Mouse (Mus musculus): ENCODE measurements at regions not wholly inside any gene's neighbourhood (a gene's known extent, or its start where the extent isn't known, plus 50 kb on each side); places are given as distances from the start of the nearest gene placed in this dataset.

GRCm38 (mm10) chr9:115471582-115471981, 161.4 kb upstream of the Stt3b start:
- H3K27me3 ChIP-seq (ENCODE audit: control insufficient read depth, insufficient read depth, low read depth, low read length), result no peaks in the 10 kb centered on the region
- no peaks in the 10 kb centered on the region for H3K9me3 ChIP-seq (ENCODE audit: control insufficient read depth, low read length)
- no peak overlapping the region for H3K4me2 ChIP-seq (ENCODE audit: low read depth, low read length)
- no peaks in the 10 kb centered on the region for H3K4me1 ChIP-seq (replicated peaks; ENCODE audit: control insufficient read depth, insufficient read depth, low read length)
- no peak overlapping the region for H3K9ac ChIP-seq (ENCODE audit: low read length)
- H3K4me3 ChIP-seq (ENCODE audit: low read length), result no peak overlapping the region
- no peak for ATAC-seq (ENCODE audit: low read depth)
- no peaks in the 10 kb centered on the region for H3K36me3 ChIP-seq (ENCODE audit: control insufficient read depth, insufficient read depth, low read length)
- no peak overlapping the region for H3K27ac ChIP-seq (ENCODE audit: low read length)
- WGBS, result 84% methylated on average over 6 of the region's 6 CpGs

GRCm38 (mm10) chr9:115473037-115473436, 162.8 kb upstream of the Stt3b start:
- no peak overlapping the region for H3K4me3 ChIP-seq (ENCODE audit: low read length)
- H3K27me3 ChIP-seq (ENCODE audit: control insufficient read depth, insufficient read depth, low read depth, low read length), result no peaks in the 10 kb centered on the region
- WGBS, result 85% methylated on average over 3 of the region's 3 CpGs
- no peaks in the 10 kb centered on the region for H3K9me3 ChIP-seq (ENCODE audit: control insufficient read depth, low read length)
- H3K36me3 ChIP-seq (ENCODE audit: control insufficient read depth, insufficient read depth, low read length), result no peaks in the 10 kb centered on the region
- H3K4me1 ChIP-seq (replicated peaks; ENCODE audit: control insufficient read depth, insufficient read depth, low read length), result no peaks in the 10 kb centered on the region
- no peak for ATAC-seq (ENCODE audit: low read depth)
- no peak overlapping the region for H3K4me2 ChIP-seq (ENCODE audit: low read depth, low read length)
- H3K27ac ChIP-seq (ENCODE audit: low read length), result no peak overlapping the region
- H3K9ac ChIP-seq (ENCODE audit: low read length), result no peak overlapping the region

- Histone ChIP-seq H3K4me3 (ENCODE audit: low read length) (no peak overlapping the region), H3K4me1 (replicated peaks; ENCODE audit: control insufficient read depth, insufficient read depth, low read length) (no peaks in the 10 kb centered on the region), H3K4me2 (ENCODE audit: low read depth, low read length) (no peak overlapping the region), H3K9ac (ENCODE audit: low read length) (no peak overlapping the region), H3K36me3 (ENCODE audit: control insufficient read depth, insufficient read depth, low read length) (no peaks in the 10 kb centered on the region), H3K27me3 (ENCODE audit: control insufficient read depth, insufficient read depth, low read depth, low read length) (no peaks in the 10 kb centered on the region), H3K9me3 (ENCODE audit: control insufficient read depth, low read length) (no peaks in the 10 kb centered on the region), H3K27ac (ENCODE audit: low read length) (no peak overlapping the region)
- WGBS, result 75% methylated on average over 5 of the region's 5 CpGs
- no peak for ATAC-seq (ENCODE audit: low read depth)
Observed at GRCm38 (mm10) chr9:115473847-115474246, 163.6 kb upstream of the Stt3b start.

- Histone ChIP-seq H3K4me3 (ENCODE audit: low read length) (no peak overlapping the region), H3K36me3 (ENCODE audit: control insufficient read depth, insufficient read depth, low read length) (no peaks in the 10 kb centered on the region), H3K9me3 (ENCODE audit: control insufficient read depth, low read length) (no peaks in the 10 kb centered on the region), H3K27me3 (ENCODE audit: control insufficient read depth, insufficient read depth, low read depth, low read length) (no peaks in the 10 kb centered on the region), H3K27ac (ENCODE audit: low read length) (no peak overlapping the region), H3K4me1 (replicated peaks; ENCODE audit: control insufficient read depth, insufficient read depth, low read length) (no peaks in the 10 kb centered on the region), H3K4me2 (ENCODE audit: low read depth, low read length) (no peak overlapping the region), H3K9ac (ENCODE audit: low read length) (no peak overlapping the region)
- ATAC-seq (ENCODE audit: low read depth), result no peak
- WGBS, result 81% methylated on average over 8 of the region's 8 CpGs
Observed at GRCm38 (mm10) chr9:115474342-115474741, 164.1 kb upstream of the Stt3b start.

GRCm38 (mm10) chr9:115476205-115476604, 166.0 kb upstream of the Stt3b start:
- Histone ChIP-seq H3K9ac (ENCODE audit: low read length) (no peak overlapping the region), H3K4me3 (ENCODE audit: low read length) (no peak overlapping the region), H3K36me3 (ENCODE audit: control insufficient read depth, insufficient read depth, low read length) (no peaks in the 10 kb centered on the region), H3K4me2 (ENCODE audit: low read depth, low read length) (no peak overlapping the region), H3K27ac (ENCODE audit: low read length) (no peak overlapping the region), H3K27me3 (ENCODE audit: control insufficient read depth, insufficient read depth, low read depth, low read length) (no peaks in the 10 kb centered on the region), H3K4me1 (replicated peaks; ENCODE audit: control insufficient read depth, insufficient read depth, low read length) (no peaks in the 10 kb centered on the region), H3K9me3 (ENCODE audit: control insufficient read depth, low read length) (no peaks in the 10 kb centered on the region)
- 30% methylated on average over 17 of the region's 17 CpGs for WGBS
- no peak for ATAC-seq (ENCODE audit: low read depth)

- no peaks in the 10 kb centered on the region for H3K9me3 ChIP-seq (ENCODE audit: control insufficient read depth, low read length)
- H3K36me3 ChIP-seq (ENCODE audit: control insufficient read depth, insufficient read depth, low read length), result no peaks in the 10 kb centered on the region
- no peaks in the 10 kb centered on the region for H3K4me1 ChIP-seq (replicated peaks; ENCODE audit: control insufficient read depth, insufficient read depth, low read length)
- H3K9ac ChIP-seq (ENCODE audit: low read length), result no peak overlapping the region
- H3K27me3 ChIP-seq (ENCODE audit: control insufficient read depth, insufficient read depth, low read depth, low read length), result no peaks in the 10 kb centered on the region
- H3K27ac ChIP-seq (ENCODE audit: low read length), result no peak overlapping the region
- ATAC-seq (ENCODE audit: low read depth), result no peak
- H3K4me3 ChIP-seq (ENCODE audit: low read length), result no peak overlapping the region
- 83% methylated on average over 6 of the region's 6 CpGs for WGBS
- H3K4me2 ChIP-seq (ENCODE audit: low read depth, low read length), result no peak overlapping the region
Observed at GRCm38 (mm10) chr9:115477556-115478220, 167.5 kb upstream of the Stt3b start.

- WGBS, result 32% methylated on average over 3 of the region's 3 CpGs
- Histone ChIP-seq H3K36me3 (ENCODE audit: control insufficient read depth, insufficient read depth, low read length) (no peaks in the 10 kb centered on the region), H3K27me3 (ENCODE audit: control insufficient read depth, insufficient read depth, low read depth, low read length) (no peaks in the 10 kb centered on the region), H3K9me3 (ENCODE audit: control insufficient read depth, low read length) (no peaks in the 10 kb centered on the region), H3K27ac (ENCODE audit: low read length) (no peak overlapping the region), H3K4me3 (ENCODE audit: low read length) (no peak overlapping the region), H3K4me1 (replicated peaks; ENCODE audit: control insufficient read depth, insufficient read depth, low read length) (no peaks in the 10 kb centered on the region), H3K4me2 (ENCODE audit: low read depth, low read length) (no peak overlapping the region), H3K9ac (ENCODE audit: low read length) (no peak overlapping the region)
- ATAC-seq (ENCODE audit: low read depth), result no peak
Observed at GRCm38 (mm10) chr9:115478946-115479345, 168.7 kb upstream of the Stt3b start.

GRCm38 (mm10) chr9:115481176-115481575, 171.0 kb upstream of the Stt3b start:
- no peaks in the 10 kb centered on the region for H3K27me3 ChIP-seq (ENCODE audit: control insufficient read depth, insufficient read depth, low read depth, low read length)
- H3K4me1 ChIP-seq (replicated peaks; ENCODE audit: control insufficient read depth, insufficient read depth, low read length), result no peaks in the 10 kb centered on the region
- WGBS, result 56% methylated on average over 5 of the region's 5 CpGs
- H3K9me3 ChIP-seq (ENCODE audit: control insufficient read depth, low read length), result no peaks in the 10 kb centered on the region
- H3K4me3 ChIP-seq (ENCODE audit: low read length), result no peak overlapping the region
- H3K4me2 ChIP-seq (ENCODE audit: low read depth, low read length), result no peak overlapping the region
- H3K27ac ChIP-seq (ENCODE audit: low read length), result no peak overlapping the region
- ATAC-seq (ENCODE audit: low read depth), result no peak
- no peak overlapping the region for H3K9ac ChIP-seq (ENCODE audit: low read length)
- no peaks in the 10 kb centered on the region for H3K36me3 ChIP-seq (ENCODE audit: control insufficient read depth, insufficient read depth, low read length)

- WGBS, result 75% methylated on average over 7 of the region's 7 CpGs
- Histone ChIP-seq H3K27me3 (ENCODE audit: control insufficient read depth, insufficient read depth, low read depth, low read length) (no peaks in the 10 kb centered on the region), H3K4me2 (ENCODE audit: low read depth, low read length) (no peak overlapping the region), H3K9me3 (ENCODE audit: control insufficient read depth, low read length) (no peaks in the 10 kb centered on the region), H3K4me3 (ENCODE audit: low read length) (no peak overlapping the region), H3K27ac (ENCODE audit: low read length) (no peak overlapping the region), H3K36me3 (ENCODE audit: control insufficient read depth, insufficient read depth, low read length) (no peaks in the 10 kb centered on the region), H3K9ac (ENCODE audit: low read length) (no peak overlapping the region), H3K4me1 (replicated peaks; ENCODE audit: control insufficient read depth, insufficient read depth, low read length) (no peaks in the 10 kb centered on the region)
- ATAC-seq (ENCODE audit: low read depth), result no peak
Observed at GRCm38 (mm10) chr9:115483024-115483423, 172.8 kb upstream of the Stt3b start.

GRCm38 (mm10) chr9:115483721-115484120, 173.5 kb upstream of the Stt3b start:
- Histone ChIP-seq H3K27ac (ENCODE audit: low read length) (no peak overlapping the region), H3K4me3 (ENCODE audit: low read length) (no peak overlapping the region), H3K9me3 (ENCODE audit: control insufficient read depth, low read length) (no peaks in the 10 kb centered on the region), H3K4me1 (replicated peaks; ENCODE audit: control insufficient read depth, insufficient read depth, low read length) (no peaks in the 10 kb centered on the region), H3K36me3 (ENCODE audit: control insufficient read depth, insufficient read depth, low read length) (no peaks in the 10 kb centered on the region), H3K4me2 (ENCODE audit: low read depth, low read length) (no peak overlapping the region), H3K9ac (ENCODE audit: low read length) (no peak overlapping the region), H3K27me3 (ENCODE audit: control insufficient read depth, insufficient read depth, low read depth, low read length) (no peaks in the 10 kb centered on the region)
- ATAC-seq (ENCODE audit: low read depth), result no peak
- 50% methylated on average over 2 of the region's 2 CpGs for WGBS
